Mouse (Mus musculus): ENCODE data around the gene Cdh4.

Gene Cdh4

DNA sequence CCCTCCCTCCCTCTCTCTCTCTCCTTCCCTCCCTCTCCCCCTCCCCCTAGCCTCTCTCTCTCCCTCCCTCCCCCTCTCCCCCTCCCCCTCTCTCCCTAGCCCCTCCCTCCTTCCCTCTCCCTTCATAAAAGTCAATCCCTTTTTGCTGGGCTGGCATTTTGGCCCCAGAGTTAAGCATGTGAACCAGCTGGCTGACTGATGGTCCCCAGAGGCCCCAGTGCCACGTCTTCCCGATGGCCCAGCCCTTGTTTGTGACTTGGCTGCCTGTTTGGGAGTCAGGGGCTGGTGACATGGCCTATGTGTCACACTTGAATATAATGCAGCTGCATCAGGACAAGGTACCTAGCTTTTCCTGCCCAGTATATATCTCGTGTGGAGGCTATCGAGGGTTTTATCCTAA, 96.3 kb downstream of the Cdh4 start:
- no peak for DNase-seq (ENCODE audit: low spot score in 2 of 2)

DNA sequence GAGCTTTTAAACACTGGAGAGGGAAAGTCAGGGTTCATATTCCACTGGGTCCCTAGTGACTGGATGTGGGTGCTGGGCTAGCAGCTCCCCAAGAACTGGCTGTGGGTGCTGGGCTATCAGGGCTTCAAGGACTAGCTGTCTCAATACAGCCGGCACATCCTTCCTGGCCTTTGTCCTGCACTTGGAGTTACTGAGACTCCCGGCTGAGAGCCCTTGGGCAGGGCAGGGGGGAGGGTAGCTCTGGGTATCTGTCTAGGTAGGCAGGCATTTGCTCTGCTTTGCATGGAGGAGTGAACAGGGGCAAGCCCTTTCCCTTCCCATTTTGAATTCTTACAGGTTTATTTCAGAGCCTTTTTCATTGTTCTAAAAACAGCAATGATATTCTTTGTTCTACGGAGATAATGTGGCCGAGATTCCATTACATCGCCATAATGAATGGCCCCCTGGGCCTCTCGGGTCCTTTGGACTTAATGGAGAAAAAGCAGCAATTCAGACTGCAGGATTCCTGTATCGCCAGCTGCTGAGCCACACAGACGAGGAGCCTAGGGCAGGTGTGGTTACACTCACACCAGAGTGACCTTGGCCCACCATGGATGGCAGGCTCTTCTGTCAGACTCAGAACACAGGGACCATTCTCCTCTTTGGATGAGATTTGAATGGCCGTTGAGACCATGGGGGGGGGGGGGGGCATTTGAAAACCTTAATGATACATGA, 97.5 kb downstream of the Cdh4 start:
- DNase-seq (ENCODE audit: low spot score in 2 of 2): no peak

DNA sequence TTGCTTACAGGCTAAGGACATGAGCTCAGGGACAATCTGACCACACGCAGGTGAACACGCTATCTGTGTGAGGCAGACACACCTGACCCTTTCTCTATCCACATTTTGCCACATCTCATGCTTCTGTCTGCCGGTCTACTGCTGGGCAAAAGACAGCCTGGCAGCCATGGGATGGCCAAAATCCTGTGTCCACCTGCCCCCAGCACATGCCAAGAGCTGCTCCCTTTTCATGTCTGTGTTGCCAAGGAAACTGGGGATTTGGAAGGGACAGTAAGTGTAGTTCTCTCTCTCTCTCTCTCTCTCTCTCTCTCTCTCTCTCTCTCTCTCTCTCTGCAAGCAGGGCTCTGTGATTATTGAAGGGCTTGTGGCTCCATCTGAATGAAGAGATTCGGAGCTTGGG, 98.9 kb downstream of the Cdh4 start:
- DNase-seq (ENCODE audit: low spot score in 2 of 2): no peak

DNA sequence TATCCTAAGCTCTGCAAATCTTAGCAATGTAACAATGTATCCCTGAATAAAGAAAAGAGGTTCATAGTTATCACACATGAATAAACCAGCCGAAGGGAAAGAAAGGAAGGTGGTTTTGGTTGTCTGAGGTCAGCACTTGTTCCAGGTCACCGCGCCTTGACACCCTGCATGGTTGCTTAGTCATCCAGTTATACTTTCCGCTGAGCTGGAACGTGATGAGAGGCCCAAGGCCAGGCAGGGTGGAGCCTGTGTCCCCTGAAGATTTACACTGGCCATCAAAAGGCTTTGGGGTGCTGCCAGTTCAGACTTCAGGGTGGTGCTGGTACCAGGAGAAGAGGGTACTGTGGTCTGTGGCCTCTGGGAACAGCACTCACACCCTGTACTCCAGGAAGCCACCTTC, 105.4 kb downstream of the Cdh4 start:
- DNase-seq (ENCODE audit: low spot score in 2 of 2): no peak

DNA sequence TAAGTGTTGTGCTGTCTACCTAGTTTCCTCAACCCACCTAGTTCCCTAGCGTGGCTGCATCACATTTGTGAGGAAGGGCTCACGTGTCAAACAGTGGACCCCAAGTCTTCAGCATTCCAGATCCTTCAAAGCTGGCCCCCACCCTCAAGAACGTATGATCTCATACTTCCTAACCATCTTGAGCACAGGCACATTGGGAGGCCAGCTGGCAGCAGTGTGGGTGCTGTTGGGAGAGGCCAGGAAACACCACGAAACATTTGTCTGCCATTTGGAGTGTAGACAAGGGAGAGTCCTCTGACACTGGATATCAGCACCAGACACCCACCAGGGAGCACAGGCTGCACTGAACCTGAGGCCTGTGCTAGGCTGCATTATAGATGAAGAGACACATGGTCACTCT, 113.7 kb downstream of the Cdh4 start:
- no peak for DNase-seq (ENCODE audit: low spot score in 2 of 2)

DNA sequence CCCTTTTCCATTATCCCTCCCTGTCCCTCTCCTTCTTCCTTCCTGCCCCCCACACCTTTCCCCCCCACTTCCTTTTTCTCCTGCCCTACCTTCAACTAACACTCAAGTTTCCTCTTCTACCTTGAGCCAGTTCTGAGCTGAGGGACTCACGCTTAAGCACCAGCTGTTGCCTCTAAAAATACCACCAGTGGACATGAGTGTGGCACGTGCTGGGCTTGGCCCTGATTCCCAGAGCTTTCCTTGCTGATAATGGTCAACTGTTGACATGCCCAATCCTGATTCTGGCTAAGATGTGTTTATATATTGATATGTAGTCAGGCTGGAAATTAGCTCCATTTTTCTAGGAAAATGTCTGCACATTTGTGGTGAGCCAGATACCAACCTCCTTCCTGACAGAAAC, 120.1 kb downstream of the Cdh4 start:
- no peak for DNase-seq (ENCODE audit: low spot score in 2 of 2)

DNA sequence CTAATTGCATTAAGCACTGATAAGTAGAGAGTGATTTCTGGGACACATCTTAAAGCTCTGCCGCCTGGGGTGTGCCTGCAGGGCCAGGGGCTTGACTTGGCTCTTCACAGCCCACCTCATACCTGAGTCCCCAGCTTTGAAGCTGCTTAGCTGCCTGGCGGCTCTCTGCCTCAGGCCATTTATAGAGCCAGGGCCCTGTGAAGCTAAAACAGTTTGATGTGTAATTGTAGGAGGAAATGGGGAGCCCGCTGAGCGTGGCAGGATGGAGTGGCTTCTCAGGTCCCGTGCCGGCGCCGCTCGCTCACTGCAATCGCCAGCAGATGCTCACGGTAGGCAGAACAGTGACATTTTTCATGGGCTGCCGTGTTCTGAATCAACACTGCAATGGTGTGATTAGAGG, 123.4 kb downstream of the Cdh4 start:
- DNase-seq (ENCODE audit: low spot score in 2 of 2): no peak

DNA sequence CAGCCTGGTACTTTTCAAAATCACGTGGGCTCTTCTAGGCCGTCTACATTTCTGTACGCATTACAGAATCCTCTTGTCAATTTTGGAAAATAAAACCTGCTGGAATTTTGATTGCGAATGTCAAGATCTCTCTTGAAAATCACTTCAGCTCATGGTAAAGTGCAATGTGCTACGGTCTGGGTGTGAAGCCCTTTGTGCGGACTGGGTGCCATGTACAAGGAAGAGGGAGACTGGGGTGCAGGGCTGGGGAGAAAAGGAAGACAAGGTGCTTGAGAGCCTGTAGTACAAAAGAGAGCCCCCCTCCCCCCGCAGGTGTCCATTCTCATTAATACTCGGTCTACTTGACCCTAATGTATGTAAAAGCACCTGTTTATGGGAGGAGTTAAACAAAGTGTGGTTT, 125.7 kb downstream of the Cdh4 start:
- no peak for DNase-seq (ENCODE audit: low spot score in 2 of 2)

DNA sequence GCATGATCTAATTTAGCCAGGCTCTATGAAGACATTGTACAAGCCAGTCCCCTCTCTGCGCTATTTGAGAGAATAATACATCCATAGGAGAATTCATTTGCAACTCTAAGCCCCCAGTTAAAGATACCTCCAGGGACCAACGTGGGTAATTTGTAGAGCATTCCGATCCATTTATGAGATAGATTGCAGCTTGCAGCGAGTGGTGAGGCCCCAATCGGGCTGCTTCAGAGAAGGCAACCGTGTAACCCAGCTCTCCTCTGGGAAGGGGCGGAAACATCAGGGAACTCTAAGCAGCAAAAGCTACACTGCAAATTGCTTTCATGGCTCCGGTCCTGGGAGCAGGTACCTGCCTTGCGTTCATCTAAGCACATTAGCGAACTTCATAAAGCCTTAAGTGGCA, 126.9 kb downstream of the Cdh4 start:
- DNase-seq (ENCODE audit: low spot score in 2 of 2): no peak

DNA sequence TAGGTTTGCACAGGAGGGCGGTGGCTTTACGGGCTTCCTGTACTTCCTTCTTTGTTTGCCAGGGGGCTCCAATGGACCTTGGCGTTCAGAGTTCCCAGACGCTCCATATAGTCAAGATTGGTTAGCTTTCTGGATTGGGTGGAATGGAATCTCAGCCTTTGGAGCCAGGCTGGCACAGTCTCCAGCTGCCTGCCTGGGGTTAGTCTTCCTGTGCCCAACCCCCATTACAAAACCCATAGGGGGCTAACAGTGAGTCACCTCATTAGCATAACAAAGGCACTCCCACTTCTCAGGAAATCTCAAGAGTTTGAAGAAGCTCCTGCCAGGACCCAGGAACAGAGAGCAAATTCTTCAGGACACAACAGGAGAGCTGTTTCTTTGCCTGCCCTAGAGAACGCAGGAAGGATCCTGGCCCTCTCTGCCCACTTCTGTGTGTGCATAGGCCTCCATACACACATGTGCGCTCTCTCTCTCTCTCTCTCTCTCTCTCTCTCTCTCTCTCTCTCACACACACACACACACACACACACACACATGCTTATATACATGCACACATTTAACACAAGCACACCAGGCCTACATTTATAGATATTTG, 129.0 kb downstream of the Cdh4 start:
- DNase-seq (ENCODE audit: low spot score in 2 of 2): no peak

DNA sequence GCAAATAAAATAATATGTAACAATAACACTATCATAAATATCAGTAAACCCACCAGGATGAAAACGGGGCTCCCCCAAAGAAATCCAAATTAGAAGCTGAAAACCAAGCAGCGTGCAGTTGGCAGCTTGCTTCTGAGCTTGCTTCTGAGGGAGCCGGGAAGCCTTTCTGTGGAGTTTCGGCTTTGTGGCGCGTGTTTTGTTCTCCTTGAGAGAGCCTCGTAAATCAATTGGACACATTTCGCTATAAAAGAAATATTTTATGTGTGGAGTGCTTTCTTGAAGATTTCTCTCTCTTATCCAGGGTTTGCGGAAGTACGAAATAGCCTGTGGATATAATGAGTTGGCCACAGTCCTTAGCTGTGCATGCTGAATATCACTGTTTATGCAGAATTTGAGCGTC, 131.1 kb downstream of the Cdh4 start:
- no peak for DNase-seq (ENCODE audit: low spot score in 2 of 2)

DNA sequence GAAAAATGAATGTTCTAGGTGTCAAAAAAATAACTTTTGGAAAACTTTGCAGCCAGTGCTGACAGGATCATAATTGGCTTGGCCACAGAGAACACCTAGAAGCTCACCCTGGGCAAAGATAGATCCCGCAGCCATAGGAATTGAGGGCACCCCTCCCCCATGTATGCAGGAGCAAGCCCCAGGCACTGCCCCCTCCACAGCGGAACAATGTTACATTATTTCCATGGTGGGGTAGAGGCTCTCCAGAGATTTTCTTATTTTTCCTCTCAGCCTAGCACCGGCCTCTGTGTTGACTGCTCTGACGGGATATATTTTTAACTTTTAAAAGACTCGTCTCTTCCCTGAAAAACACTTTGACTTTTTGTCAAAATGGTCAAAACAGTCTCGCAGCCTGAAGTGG, 131.6 kb downstream of the Cdh4 start:
- DNase-seq (ENCODE audit: low spot score in 2 of 2): no peak

DNA sequence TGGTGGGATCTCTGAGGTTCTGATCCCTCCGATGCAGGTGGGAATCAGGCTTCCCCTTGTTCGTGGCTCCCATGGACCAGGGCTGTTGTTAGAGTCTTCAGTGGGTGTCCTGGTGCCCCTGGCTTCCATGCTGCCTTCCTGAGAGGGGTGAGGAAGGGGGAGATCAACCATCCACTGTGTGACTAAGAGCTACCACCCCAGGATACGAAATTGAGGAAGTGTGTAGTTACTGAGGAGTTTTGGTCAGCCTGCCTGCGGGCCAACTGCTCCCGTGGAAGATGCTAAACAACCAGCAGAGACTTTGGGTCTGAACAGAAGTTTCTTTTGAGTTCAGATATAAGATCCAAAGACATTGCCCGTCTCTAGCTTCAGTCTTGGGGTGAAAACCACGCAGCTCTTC, 133.4 kb downstream of the Cdh4 start:
- no peak for DNase-seq (ENCODE audit: low spot score in 2 of 2)

DNA sequence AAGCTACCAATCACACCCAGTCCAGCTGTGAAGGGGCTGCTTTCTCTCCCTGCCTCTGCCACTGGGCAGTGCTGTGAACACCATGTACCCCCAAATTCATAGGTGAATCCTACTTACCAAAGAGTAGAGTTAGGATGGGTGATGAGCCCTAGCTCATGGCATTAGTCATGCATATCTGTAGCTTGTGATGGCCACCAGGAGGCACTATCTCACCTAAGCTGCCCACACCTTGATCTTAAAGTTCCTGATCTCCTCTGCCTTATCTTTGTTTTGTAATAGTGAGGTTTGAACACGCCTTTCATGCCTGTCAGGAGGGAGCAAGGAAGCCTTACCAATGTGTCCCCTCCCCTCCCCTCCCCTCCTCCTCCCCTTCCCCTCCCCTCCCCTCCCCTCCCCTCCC, 134.0 kb downstream of the Cdh4 start:
- DNase-seq (ENCODE audit: low spot score in 2 of 2): no peak

DNA sequence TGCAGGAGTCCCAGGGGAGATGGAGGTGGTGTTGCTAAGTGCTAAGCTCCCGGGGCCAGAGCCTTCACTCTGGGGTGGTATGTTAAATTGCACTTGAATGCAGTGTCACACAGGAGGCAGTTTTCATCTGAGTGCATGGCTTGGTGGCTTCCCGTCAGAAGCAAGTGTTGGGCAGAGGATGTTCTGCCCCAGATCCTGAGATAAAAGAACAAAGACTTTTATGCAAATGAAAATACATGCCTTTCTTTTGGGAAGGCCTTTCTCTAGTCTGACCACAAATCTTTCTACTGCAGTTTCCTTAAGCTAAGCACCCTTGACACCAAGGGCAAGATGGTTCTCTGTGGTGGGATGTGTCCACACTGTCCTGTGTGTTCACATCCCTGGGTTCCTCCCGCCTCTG, 136.1 kb downstream of the Cdh4 start:
- no peak for DNase-seq (ENCODE audit: low spot score in 2 of 2)

DNA sequence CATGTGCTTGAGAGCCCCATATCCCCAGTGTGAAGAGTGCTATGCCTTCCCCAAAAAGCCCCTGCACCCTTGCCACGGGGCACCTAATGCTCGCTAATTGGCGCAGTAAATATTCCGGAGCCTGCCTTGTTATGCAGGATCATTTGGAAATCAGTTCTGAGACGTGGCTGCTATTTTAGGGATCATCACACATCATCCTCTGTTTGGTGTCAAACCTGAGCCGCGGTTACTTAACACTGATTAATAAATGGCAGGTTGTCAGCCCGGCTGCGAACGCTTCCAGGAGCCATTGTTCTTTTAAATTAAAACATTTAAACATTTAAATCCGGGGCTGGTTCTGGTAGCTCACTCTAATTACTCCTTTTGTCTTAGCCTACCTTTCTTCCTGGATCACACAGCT, 136.6 kb downstream of the Cdh4 start:
- DNase-seq (ENCODE audit: low spot score in 2 of 2): no peak

DNA sequence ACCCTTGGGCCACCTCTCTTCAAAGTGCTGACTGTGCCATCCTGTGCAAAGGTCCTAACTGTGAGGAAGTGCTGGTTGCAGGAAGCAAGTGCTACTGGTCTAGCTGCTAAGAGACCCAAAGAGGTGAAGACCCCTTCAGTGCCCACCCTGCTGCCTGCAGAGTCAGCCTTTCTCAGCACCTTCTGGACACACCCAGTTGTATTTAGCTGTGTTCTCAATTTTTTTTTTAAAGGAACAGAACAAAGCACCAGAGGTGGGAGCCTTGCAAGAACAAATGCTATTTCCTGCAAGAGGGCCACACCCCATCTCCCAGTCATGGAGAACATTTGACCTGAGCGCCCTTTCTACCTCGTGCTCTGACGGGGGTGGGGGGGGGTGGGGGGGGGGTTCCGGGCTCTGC, 138.2 kb downstream of the Cdh4 start:
- DNase-seq (ENCODE audit: low spot score in 2 of 2): no peak

DNA sequence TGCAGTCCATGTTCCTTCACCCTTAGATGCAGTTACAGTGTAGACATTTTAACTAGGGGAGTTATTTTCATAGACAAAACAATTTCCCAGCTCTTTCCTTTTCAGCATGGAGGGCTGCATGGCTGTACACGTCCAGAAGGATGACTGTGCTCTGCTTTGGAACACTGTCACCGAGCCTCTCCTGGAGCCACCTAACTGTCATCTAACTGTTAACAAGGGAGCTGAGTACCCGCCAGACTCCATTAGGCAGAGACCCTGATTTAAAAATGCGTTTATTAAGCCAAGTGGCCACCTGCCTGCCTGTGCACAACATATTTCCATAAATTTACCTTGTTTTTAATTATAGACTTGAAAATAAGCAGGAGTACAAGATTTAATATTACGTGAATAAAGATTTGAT, 138.8 kb downstream of the Cdh4 start:
- no peak for DNase-seq (ENCODE audit: low spot score in 2 of 2)

DNA sequence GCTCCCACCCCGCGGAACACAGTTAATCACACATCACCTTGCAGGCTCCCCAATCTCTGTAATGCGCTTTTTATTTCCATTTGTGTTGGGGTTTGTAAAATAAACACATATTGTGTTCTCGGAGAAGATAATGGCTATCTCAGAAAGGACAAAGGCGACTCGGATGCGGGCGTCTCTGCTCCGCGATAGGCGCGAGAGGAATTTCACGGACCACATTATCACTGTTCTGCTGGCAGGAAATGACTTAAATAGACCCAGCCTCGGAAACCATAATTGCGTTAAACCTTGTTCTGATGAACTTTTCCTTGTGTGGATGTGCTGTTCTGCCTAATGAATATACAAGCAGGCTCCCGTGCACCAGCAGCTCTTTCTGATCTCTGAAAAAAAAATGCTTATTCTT, 140.7 kb downstream of the Cdh4 start:
- no peak for DNase-seq (ENCODE audit: low spot score in 2 of 2)

DNA sequence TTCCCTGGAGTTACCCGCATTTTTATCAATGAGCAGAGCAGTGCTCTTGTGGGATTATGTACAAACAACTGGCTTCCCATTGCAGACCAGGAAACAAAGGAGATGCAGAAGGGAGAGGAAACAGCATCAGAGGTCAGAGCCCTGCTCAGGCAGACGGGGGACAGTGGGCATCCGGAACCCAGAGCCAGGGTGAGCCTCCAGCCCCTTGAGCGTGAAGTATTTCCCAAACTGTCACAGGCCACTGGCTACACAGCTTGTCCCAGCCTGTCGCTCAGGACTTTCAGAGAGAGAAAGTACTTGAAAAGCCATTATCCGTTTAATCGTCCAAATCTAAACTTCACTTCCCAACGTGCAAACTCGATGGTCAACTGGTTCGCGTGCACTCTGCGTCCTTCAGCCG, 142.4 kb downstream of the Cdh4 start:
- no peak for DNase-seq (ENCODE audit: low spot score in 2 of 2)

DNA sequence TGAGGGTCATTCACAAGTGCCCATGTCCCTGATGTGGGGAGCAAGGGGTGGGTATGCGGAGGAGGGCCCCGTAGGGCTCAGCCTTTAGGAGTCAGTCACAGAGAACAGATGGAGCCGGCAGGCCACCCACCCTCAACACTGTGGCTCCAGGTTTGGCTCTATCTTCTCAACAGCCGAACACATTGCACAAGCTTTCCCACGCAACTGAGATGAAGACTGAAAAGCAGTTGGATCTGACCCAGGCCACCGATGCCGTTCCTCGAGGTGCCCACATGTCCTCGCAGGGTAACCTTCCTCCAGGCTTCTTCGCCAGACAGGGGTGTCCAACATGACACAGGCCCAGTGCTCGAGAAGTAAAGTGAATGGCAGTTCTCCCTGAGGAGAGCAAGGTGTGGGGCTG, 144.2 kb downstream of the Cdh4 start:
- no peak for DNase-seq (ENCODE audit: low spot score in 2 of 2)

DNA sequence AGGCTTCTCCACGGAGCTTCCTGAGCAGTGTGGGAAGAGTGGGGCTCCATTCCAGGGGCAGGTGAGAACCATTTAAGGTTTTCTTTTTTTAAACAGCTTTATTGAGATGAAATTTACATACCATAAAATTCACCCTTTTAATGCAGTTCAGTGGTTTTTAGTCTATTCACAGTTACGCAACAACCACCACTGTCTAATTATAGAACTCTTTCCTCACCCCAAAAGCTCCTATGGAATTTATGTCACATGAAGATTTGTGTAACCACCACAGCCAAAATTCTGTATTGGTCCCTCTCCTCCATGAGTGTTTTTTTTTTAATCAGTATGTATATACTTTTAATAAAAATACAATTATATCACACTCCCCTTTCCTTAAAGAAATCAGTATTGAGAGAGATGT, 144.8 kb downstream of the Cdh4 start:
- DNase-seq (ENCODE audit: low spot score in 2 of 2): no peak

DNA sequence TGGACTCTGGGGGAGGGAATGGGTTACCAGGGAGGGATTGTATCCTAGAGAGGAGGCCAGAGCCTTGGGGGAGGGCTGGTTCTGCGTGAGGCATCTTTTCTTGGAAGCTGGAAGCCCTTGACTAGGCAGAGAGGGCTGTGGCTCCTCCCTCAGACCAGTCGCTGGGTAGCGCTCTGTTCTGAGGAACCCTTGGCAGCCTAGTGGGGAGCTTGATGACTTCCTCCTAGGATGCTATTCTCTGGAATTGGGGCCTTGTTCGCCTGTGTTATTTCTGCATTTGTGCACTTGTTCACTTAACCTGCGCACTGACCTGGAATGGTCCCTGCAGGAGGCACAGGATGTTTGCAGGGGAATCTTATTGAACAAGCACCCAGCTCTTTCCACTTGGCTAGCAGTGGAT, 149.4 kb downstream of the Cdh4 start:
- DNase-seq (ENCODE audit: low spot score in 2 of 2): no peak

DNA sequence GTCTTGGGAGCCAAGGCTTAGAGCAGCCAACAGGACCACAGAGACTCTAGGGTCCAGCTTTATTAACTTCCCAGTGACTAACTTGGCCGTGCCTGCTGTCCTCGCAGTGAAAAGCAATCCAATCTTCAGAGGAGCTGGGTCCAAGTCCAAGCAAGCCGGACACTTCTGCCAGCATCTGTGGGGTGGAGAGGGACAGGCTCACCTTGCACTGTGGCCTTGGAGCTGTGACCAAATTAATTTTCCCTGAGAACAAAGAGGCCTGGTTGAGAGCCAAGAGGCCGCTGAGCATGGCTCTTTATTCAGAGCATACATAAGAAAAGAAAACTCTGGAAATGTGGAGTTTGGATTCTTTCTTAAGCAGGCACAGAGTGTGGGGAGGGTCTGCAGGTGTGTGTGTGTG, 152.8 kb downstream of the Cdh4 start:
- DNase-seq (ENCODE audit: low spot score in 2 of 2): no peak

All from urinary bladder, postnatal 4 days (tissue).